Mouse (Mus musculus) ES-E14 (cell line): ENCODE data around the gene Fblim1.

Experiments used
- CHD2 ChIP-seq: IDR thresholded peaks from 2 replicates; pipeline ENCODE4 v1.6.1; 2014; ENCODE audit warnings: mild to moderate bottlenecking, low read depth, low read length, inconsistent platforms
- HCFC1 ChIP-seq: IDR thresholded peaks from 2 replicates; pipeline ENCODE4 v1.6.1; 2012; ENCODE audit warnings: low read length, inconsistent platforms, borderline replicate concordance; ENCODE audit not compliant: insufficient read depth
- MAFK ChIP-seq: IDR thresholded peaks from 2 replicates; pipeline ENCODE4 v1.6.1; 2014; ENCODE audit warnings: mild to moderate bottlenecking, low read depth, low read length, inconsistent platforms; ENCODE audit not compliant: insufficient read depth
- ZC3H11A ChIP-seq: IDR thresholded peaks from 2 replicates; pipeline ENCODE4 v1.6.1; 2012; ENCODE audit warnings: low read depth, mild to moderate bottlenecking, inconsistent platforms, low read length, borderline replicate concordance
- ZNF384 ChIP-seq: IDR thresholded peaks from 2 replicates; pipeline ENCODE4 v1.6.1; 2012; ENCODE audit warnings: low read depth, low read length, inconsistent platforms

GRCm38 (mm10) chr4:141654509-141654908 lies 48.6 kb upstream of the Fblim1 start:
- TF ChIP-seq ZC3H11A (no peak), CHD2 (no peak), ZNF384 (no peak), HCFC1 (no peak), MAFK (no peak)
